Mouse (Mus musculus) adrenal gland, postnatal 14 days (tissue): ENCODE measurements around the gene Btn2a2. TPM values are rescaled to one million over a fixed set of nuclear protein-coding genes. Genes with fewer than 3 reads are reported as not detected.

Source experiments
- DNase-seq: peaks from one replicate; pipeline ENCODE4 v3.0.0; 2021; ENCODE audit warnings: mixed read lengths
- total RNA-seq: library from RNA; stranded (reverse); gene quantifications from 2 replicates; pipeline ENCODE4 v1.2.3, GENCODE M21; 2021

Gene Btn2a2
- total RNA-seq, 1 experiment from 2014 or later = not detected

DNA sequence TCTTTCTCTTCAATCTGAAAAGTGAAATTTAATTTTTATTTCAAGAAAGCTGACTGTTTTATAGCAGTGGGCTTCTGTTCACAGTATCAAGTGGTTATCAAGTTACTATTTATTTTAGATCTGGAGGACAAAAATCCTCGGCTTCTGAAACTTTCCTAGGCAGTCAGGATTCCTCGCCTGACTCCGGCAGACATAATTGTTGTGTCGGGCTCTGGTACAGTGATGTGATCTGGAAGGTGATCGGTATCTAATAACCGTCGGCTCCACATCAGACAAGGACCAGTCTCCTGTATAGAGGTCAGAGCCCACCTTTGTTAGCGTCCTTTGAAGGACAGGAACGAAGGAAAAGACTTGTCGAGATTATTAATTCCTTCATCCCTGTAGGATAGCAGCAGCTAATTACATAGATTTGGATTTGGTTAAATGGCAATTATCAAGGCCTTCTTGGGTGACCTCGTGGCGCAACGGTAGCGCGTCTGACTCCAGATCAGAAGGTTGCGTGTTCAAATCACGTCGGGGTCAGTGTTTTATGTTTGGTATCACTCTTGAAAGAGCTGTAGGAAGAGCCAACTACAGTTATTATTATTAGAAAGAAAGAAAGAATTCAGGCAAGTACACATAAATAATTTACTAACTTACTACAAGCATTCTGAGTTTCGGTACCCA lies 9.1 kb upstream of the Btn2a2 start:
- peak; percentile 50 for DNase-seq

- DNase-seq = no peak
Observed at GRCm38 (mm10) chr13:23495526-23495925, 6.9 kb upstream of the Btn2a2 start.

- DNase-seq = peak; percentile 12
Observed at GRCm38 (mm10) chr13:23491990-23492389, 3.3 kb upstream of the Btn2a2 start.

DNA sequence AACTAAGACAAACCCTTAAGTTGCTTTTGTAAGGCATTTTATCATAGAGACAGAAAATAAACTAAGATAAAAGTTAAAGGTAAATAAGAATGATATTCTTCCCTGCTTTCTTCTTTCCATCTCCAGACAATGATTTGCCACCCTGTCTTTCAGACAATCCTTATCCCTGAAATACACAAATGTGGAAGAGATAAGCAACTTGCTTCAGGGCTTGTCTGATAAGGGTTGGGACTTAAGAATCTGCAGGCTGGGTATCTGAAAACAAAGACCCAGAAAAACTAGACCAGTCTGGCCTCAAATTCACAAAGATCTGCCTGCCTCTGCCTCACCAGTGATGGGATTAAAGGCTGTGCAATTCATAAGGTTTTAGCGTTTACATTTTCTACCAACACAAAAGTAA lies 2.6 kb upstream of the Btn2a2 start:
- no peak for DNase-seq

GRCm38 (mm10) chr13:23490863-23491262 lies 2.2 kb upstream of the Btn2a2 start:
- DNase-seq = no peak

GRCm38 (mm10) chr13:23485271-23485670 lies 3.4 kb downstream of the Btn2a2 start:
- DNase-seq = no peak

GRCm38 (mm10) chr13:23483153-23483552 lies 5.5 kb downstream of the Btn2a2 start:
- DNase-seq = no peak

DNA sequence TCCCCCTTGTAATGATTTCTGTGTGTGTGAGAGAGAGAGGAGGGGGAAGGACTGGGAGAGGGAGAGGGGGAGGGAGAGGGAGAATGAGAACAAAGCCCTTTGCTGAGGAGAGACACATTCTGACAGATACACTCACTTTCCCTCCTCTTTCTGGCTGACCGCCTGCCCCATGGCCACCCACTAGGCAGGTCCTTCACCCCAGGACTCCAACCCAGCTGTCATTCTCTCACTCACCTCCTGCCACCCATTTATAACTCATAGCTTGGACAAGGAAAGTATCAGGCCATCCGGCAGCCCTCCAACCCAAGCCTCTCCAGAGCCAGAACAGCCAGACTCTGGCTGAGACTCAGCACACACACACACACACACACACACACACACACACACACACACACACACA lies 13.0 kb downstream of the Btn2a2 start:
- no peak for DNase-seq

DNA sequence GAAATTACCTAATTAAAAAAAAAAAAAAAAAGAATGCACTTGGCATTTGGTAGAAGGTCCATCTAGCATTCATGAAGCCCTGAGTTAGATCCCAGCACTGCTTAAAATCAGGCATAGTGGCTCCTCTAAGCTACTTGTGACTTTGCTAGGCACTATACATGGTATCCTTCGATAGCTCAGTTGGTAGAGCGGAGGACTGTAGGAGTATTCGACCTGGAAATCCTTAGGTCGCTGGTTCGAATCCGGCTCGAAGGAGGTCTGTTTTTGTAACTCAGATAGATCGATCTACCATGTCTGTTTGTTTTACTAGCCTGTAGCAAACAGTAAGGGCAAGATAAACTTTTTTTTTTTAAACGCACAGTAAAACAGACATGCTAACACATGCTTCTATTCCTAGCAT lies 21.7 kb downstream of the Btn2a2 start:
- DNase-seq = peak; percentile 64

DNA sequence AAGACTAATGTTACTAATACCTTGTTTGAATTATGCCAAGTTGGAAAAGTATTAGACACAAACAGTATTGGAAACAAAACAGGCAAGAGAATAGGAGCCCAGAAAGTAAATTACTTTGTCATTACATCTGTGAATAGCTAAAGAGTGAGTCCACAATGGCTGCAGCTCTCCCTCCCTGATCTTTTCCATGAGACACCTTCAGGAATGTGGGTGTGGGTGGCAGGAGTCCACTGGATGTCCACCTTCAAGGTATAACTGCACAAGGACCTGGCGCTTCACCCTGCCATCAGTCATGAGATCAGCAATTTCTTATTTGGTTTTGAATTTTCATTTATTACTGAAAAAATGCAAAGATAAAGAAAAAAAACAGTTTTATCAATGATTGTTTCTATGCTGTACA lies 22.4 kb downstream of the Btn2a2 start:
- no peak for DNase-seq

DNA sequence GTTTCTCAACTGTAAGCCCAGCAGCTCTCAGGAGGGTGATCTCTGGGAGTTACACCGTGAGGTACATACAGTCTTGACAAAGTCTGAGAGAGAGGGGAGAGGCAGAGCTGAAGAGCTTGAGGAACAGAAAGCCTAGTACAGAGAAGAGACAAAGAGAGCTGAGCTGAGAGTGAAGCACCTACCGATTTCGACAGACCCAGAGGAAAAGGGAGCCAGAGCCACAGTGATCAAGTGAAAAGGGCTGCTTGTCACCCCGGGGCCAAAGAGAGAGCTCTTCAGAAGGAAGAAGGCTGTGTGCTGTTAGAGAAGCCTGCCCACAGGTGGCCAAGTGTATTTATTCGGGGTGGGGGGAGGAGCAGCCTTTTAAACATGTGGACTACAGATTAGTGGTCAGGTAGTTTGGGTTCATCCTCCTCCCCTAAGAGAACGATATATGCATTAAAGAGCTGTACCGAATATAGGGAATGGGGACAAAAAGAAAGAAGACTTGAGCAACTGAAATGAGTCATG lies 23.0 kb downstream of the Btn2a2 start, which contains the start of gene Btn1a1:
Btn1a1 (minus strand) TSS at position 302 of the 510 bp plus-strand sequence.
- peak; percentile 6 for DNase-seq

- no peak for DNase-seq
Observed at GRCm38 (mm10) chr13:23464841-23465366, 23.8 kb downstream of the Btn2a2 start.

- DNase-seq = peak; percentile 36
Observed at GRCm38 (mm10) chr13:23464224-23464637, 24.4 kb downstream of the Btn2a2 start.

DNA sequence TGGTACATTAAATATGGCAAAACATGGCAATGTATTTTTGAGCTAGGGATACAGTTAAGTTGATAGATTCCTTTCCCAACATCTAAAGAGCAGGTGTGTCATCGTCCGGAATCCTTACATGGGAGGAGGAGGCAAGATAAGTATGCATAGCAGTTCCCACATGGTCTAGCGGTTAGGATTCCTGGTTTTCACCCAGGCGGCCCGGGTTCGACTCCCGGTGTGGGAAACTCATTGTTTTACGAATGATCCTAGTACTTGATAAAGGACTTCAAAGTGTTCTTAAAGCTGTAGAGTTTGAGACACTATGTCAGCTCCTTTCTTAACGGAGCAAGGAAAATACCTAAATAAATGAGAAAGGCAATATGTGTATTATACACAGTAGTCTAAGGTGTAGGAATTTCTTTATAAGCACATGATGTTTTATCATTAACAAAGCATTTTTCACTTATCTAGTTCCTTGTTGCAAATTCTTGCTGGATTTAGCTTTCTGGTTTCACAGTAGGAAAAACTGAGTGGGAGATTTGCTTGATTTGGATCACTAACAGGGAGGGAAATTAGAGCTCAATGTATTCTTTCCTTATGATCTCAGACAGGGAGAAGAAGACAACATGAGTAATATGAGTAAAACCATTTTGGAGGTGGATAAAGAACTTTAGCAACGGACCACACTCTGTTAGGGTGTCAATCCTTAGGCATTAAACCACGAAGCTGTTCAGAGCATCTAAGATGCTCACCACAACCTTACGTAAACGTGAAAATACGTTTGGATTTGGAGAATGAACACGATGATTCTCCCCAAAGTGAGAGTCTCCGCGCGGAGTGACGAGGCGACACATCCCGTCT lies 25.1 kb downstream of the Btn2a2 start:
- DNase-seq = peak; percentile 74

DNA sequence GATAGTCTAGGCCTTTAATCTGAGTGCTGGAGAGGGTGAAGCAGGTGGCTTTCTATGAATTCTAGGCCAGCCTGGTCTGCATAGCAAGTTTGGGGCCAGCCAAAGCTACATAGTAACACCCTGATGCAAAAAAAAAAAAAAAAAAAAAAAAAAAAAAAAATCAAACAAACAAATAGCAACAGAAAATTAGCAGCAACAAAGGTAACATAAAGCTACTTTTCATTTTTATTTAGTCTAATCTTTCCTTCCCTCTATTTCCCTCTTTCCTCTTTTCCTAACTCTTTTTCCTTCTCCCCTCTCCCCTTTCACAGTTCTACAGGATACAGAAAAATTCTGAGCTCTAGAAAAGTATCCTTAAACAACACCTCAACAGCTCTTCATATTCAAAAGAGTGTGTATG lies 26.0 kb downstream of the Btn2a2 start:
- DNase-seq = no peak

DNA sequence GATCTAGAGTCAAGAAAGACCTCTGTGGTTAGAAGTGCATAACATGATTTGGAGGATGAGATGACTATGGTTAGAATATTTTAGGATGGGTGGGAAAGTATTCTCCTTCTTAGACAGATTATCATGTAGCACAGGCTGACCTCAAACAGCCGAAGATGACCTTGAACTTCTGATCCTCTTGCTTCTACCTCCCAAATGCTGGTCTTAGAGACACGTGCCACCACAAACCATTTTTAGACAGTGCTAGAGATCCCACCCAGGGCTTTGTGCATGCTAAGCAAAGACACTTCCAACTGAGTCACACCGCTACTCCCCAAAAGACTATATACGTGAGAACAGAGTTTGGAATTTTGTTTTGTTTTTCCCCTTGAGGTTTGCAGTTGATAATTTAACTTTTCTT lies 26.6 kb downstream of the Btn2a2 start:
- DNase-seq = no peak

DNA sequence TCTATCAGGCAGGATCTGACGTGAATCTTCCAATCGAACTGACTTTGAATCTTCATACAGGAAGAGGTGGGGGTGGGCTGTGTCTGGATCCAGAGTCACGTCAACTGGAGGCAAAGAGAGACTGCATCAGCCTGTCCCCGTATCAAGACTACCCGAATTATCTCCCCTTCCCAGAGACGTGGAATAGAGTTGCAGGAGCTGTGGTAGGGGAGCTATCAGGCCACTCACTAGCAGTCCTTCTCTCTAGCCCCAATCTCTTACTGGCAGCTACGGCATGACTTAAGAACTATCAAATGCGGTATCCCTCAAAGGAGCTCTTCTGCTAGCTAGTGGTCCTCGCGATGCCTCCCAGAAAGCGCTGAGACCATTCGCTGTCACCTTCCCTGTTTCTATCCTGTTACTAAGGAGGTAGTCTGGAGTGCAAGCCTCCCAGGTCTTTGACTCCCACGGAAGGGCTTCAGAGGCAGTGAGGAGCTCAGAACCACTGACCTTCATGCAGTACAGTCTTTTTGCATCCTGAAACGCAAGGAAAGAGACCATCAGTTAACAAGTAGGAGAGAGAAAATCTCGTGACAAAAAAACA lies 29.3 kb downstream of the Btn2a2 start:
- no peak for DNase-seq

DNA sequence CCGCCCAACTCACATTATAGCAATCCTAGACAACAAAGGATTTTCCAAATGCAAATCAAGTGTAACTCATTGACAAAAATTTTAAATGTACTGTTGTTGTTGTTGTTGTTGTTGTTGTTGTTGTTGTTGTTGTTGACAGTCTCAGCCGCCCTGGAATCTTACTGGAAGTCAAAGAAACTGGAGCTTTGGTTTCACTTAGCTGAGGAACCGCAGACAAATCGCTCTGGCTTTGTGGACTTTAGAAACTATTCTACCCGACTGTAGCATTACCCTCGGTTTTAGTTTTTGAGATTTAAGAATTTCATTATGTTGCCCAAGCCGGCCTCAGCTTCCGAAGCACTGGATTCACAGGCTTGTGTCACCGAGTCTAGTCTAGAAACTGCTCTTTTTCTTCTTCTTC lies 34.7 kb downstream of the Btn2a2 start:
- DNase-seq = peak; percentile 20

GRCm38 (mm10) chr13:23453362-23453862 lies 35.2 kb downstream of the Btn2a2 start:
- DNase-seq = peak; percentile 77

DNA sequence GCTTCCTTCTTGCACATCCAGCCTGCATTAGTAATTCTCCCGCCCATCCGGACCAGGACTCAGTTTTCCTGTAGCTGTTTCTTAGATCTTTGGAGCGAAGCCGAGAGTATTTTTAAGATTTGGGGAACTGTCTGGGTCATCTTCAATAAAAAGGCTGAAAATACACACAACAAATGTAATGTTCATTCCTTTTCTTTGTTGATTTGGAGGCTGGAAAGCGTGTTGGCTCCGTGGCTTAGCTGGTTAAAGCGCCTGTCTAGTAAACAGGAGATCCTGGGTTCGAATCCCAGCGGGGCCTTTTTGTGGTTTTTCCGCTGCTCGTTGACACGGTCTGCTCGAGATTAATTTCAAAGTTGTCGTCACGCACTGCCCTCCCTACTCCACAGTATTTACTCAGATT lies 38.3 kb downstream of the Btn2a2 start:
- peak; percentile 88 for DNase-seq

GRCm38 (mm10) chr13:23449235-23450095 lies 39.2 kb downstream of the Btn2a2 start:
- peak; percentile 69 for DNase-seq

- no peak for DNase-seq
Observed at GRCm38 (mm10) chr13:23448758-23449157, 39.9 kb downstream of the Btn2a2 start.
